Mouse (Mus musculus): ENCODE results near the gene Smco3.

The Smco3 gene

GRCm38 (mm10) chr6:136847267-136847666 is 12.0 kb upstream of the Smco3 start:
- no peak for DNase-seq (ENCODE audit: low read depth)

DNA sequence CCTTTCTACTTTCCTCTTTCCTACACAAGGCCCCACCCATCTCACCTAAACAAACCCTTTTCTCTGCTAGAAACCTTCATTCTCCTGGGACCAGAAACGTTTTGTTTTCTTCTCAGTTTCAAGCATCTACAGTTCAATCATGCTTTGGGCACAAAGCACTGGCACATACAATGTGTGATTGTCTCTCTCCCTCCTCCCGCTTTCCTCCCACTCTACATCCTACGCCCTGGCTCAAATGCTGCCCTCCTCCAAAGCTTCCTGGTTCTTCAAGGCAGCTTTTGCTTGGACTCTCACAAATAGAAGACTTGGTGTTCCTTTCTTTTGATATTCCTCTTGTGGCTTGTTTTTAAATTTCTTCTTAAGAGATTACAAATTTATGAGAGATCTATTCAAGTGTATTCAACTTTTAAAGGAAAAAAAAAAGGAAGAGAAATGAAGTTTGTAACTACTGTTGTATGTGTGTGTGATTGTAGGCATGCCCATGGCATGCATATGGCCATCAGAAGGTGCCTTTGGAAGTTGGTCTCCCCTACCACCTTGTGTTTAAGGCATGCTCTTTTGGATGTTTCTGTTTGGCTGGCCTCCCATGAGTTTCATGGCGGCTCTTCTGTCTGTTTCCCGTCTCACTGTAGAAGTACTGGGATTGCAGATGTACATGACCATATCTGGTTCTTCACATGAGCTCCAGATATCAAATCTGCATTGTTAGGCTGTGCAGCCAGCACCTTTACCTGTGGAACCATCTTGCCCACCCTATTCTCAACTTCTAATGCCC is 10.6 kb upstream of the Smco3 start:
- no peak for DNase-seq (ENCODE audit: low read depth)

DNA sequence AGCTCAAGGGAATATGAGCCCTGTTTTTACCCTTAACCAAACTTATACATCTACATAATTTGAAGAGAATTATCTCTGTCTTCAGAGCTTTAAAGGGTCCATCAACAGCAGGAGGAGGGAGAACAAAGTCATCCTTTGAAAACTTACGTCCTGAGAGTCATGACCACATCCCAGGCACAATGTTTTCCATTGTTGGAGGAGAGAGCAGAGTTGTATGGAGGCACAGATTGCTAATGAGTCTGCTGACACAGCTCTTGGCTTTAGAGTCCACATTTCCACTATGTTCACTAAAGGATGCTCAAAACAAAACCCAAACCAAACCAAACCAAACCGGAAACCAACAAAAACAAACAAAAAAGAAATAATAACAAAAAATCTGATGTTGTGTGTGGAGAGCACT is 9.7 kb upstream of the Smco3 start:
- DNase-seq (ENCODE audit: low read depth): no peak

DNA sequence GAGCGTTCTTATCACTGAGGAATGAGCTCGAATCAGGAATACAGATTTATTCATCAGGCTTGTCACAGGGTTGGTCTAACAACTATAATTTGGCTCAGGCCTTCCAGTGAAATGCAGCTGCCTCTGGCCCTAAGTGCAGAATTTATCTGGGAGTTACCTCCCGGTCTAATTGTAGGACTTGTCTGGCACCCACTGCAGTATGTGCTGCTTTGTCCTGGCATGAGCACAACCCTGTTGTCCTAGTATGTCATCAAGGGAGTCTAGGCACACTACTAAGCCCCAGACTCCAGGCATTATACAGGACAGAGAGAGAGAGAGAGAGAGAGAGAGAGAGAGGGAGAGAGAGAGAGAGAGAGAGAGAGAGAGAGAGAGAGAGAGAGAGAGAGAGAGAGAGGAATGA is 2.1 kb upstream of the Smco3 start:
- no peak for DNase-seq (ENCODE audit: low read depth)

- peak; percentile 74 for DNase-seq (ENCODE audit: low read depth)
These were observed 3.5 kb downstream of the Smco3 start for GRCm38 (mm10) chr6:136831712-136832111.

GRCm38 (mm10) chr6:136828681-136829080 is 6.6 kb downstream of the Smco3 start:
- no peak for DNase-seq (ENCODE audit: low read depth)

- DNase-seq (ENCODE audit: low read depth): peak; percentile 96
These were observed 7.2 kb downstream of the Smco3 start, which contains the start of gene Wbp11 for GRCm38 (mm10) chr6:136827881-136828561. Gene Wbp11 (minus strand): TSS chr6:136828233.

DNA sequence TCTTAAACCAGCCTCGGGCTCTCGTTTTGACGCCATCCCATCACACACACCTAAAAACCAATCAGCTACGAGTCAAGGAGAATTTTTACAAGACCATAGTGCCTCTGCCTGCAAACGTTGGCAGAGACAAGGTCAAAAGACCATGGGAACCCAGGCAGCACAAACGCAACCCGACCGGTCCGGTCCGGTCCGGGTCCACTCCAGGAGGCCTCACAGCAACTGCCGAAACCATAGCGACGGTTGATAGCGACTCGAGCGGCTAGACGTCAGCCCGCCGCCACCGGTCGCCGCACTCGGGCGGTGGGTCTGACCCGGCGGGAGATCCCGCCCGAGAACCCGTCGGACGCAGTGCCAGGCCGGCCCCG is 7.8 kb downstream of the Smco3 start, which contains the start of gene BC049715:
Gene BC049715 (plus strand): TSS at position 111 of the 365 bp plus-strand sequence.
- peak; percentile 66 for DNase-seq (ENCODE audit: low read depth)

DNA sequence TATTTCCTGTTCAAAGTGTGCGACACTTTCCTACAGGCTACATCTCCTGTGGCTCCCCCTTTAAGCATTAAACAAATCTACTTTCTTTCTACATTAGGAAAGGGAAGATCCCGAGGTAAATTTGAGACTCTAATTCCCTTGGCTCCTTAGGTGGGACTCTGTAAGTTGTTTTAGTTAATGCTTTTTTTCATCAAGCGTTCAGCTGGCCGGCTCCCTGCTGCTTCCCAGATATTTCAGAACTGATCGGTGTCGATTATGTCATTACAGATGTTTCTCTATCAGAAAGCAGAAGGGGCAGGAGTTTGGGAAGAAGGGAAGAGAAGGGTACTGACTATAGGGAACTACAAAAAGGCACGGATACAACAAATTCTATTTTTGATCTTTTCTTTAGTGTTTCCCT is 8.1 kb downstream of the Smco3 start:
- no peak for DNase-seq (ENCODE audit: low read depth)

DNA sequence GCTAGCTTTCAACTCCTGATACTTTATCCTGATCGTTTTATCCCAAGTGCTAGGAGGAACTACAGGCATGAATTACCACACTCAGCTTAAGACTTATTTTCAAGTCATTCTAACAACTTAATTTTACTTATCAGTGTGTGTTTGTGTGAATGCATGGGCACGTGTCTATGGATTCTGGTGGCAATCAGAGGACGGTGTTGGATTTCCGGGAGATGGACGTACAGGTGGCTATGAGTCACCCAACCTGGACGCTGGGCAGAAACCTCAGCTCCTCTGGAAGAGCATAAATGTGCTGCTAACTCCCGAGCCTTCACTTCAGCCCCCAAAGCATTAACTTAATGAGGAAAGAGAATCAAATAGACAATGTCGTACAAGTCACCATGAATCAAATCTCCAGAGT is 10.3 kb downstream of the Smco3 start:
- no peak for DNase-seq (ENCODE audit: low read depth)

- no peak for DNase-seq (ENCODE audit: low read depth)
These were observed 14.2 kb downstream of the Smco3 start for GRCm38 (mm10) chr6:136821086-136821485.

- no peak for DNase-seq (ENCODE audit: low read depth)
These were observed 14.9 kb downstream of the Smco3 start for GRCm38 (mm10) chr6:136820381-136820780.

GRCm38 (mm10) chr6:136817549-136817948 is 17.7 kb downstream of the Smco3 start:
- DNase-seq (ENCODE audit: low read depth): no peak

DNA sequence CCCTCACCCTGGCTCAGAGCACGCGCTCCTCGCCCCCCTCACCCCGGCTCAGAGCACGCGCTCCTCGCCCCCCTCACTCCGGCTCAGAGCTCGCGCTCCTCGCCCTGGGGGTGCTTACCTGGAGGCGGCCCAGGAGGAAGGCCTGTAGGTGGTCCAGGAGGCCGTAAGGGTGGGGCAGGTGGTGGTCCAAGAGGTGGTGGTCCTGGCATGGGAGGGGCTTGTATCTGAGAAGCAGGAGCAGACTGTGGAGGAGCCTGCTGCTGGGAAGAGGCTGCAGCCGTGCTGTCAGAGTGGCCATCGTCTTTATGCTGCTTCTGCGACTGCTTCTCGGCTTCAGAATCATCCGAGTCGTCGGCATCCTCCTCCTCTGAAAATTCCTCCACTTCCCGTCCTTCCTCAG is 18.4 kb downstream of the Smco3 start:
- DNase-seq (ENCODE audit: low read depth): no peak

- DNase-seq (ENCODE audit: low read depth): no peak
These were observed 19.9 kb downstream of the Smco3 start for GRCm38 (mm10) chr6:136815381-136815780.

GRCm38 (mm10) chr6:136813117-136813516 is 22.1 kb downstream of the Smco3 start:
- DNase-seq (ENCODE audit: low read depth): no peak

DNA sequence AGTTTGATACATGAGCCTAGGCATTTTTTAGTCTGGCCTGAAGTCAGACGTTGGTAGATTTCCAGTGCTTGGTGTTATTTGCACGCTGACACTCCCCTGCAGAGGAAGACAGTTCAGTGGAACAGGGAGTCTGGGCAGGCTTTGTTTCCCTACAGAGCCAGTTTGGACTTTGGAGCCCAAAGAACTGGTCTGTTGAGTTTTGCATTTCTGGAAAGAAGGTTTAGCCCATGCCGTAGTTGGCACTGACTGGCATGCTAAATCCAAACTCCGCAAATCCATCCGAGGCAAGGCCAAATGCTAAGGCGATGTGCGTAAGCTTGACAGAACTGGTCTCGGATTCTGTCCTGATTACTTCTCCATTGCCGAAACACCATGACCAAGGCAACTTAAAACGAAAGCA is 24.1 kb downstream of the Smco3 start:
- no peak for DNase-seq (ENCODE audit: low read depth)

DNA sequence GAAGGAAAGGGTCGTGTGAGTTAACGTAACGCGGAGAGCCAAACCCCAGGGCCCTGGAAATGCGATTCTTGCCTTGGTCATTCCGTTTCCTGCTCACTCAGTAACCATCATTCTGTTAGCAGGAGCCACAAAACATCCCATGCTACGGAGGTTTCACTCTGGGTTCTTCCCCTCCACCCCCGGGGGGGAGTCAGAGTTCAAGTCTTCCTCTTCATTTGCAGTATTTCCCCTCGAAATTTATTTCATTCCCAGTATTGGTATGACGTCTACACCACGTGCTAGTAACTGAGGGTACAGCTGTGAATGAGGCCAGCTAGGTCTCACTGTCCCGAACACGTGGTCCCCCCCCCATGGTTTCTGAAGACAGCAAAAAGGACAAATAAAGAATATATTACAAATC is 25.6 kb downstream of the Smco3 start:
- DNase-seq (ENCODE audit: low read depth): no peak

DNA sequence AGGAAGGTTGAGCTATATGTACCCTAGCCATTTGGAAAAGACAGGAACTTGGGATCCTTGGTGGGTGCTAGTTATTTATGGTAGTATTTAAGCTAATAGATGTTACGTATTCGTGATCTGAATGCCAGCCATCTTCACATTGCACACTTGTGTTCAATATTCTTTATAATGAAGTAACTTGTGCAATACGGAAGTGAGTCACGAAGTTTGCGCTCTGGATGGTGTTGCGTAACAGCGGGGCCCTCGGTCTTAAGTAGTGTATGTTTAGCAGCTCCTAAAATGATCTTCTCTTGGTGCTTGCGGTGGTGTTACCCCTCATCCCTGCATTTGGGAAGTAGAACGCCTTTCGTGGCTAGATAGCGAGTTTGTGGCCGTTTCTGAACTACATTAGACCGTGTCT is 26.2 kb downstream of the Smco3 start:
- peak; percentile 79 for DNase-seq (ENCODE audit: low read depth)

DNA sequence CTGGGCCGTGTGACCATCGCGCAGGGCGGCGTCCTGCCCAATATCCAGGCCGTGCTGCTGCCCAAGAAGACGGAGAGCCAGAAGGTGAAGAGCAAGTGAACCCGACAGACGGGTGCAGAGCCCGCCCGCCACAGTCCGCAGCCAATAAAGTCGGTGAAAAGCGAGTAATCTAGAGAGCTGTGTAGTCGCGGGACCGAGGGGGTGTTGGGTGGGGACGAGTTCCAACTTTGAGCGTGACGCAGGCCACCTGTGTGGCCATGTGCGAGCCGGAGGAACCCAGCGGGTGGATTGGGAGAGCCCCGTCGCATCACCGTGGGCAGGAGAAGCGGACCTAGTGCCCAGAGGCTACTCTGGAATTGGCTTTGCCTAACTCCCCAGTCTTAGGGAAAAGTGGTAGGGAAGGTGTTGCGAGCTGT is 26.6 kb downstream of the Smco3 start:
- DNase-seq (ENCODE audit: low read depth): peak; percentile 68

DNA sequence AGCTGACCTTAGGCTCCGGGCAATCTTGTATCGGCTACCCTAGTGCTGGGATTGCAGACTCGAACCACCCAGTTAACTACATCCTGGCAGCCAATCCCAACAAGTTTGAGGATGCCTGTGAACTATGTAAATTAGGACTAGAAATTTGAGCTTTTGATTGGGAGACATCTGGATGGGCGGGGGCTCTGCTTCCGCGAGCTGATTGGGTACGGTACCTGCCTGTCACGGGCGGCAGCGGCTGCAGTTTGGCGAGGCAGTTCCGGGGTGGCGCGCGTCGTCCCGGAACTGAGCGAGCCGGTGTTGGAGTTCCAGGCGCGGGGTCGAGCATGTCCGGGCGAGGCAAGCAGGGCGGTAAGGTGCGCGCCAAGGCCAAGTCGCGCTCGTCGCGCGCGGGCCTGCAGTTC is 27.2 kb downstream of the Smco3 start, which contains the start of gene H2afj:
Gene H2afj (plus strand): TSS at position 231 of the 404 bp plus-strand sequence.
- peak; percentile 98 for DNase-seq (ENCODE audit: low read depth)

GRCm38 (mm10) chr6:136807395-136808013 is 27.7 kb downstream of the Smco3 start:
- no peak for DNase-seq (ENCODE audit: low read depth)

GRCm38 (mm10) chr6:136806819-136807218 is 28.4 kb downstream of the Smco3 start:
- no peak for DNase-seq (ENCODE audit: low read depth)

Data from naive thymus-derived CD4-positive, alpha-beta T cell, adult 2 months (primary cell).